Mouse (Mus musculus) testis, adult 2 months (tissue): Measurements from ENCODE around the gene Rbms3.

Source experiments
- CTCF ChIP-seq: fragments of 200-500 bp; IDR thresholded peaks from 2 replicates; pipeline ENCODE4 v1.5.1; 2012; ENCODE audit warnings: low read depth, mild to moderate bottlenecking, inconsistent platforms, low read length, moderate library complexity; ENCODE audit not compliant: control insufficient read depth, insufficient read depth, insufficient replicate concordance
- POLR2A ChIP-seq: fragments of 200-500 bp; IDR thresholded peaks from 2 replicates; pipeline ENCODE4 v1.6.1; 2012; ENCODE audit warnings: low read depth, mild to moderate bottlenecking, inconsistent platforms, low read length, moderate library complexity; ENCODE audit not compliant: control insufficient read depth

GRCm38 (mm10) chr9:116911781-116912492 is 717.8 kb downstream of the Rbms3 start:
- TF ChIP-seq CTCF = no peak
- no peak for TF ChIP-seq POLR2A
